Mouse (Mus musculus) neural tube, embryonic 11.5 days (tissue): ENCODE data around the gene Klhl7. TPM values are rescaled to one million over a fixed set of nuclear protein-coding genes. Genes with fewer than 3 reads are reported as not detected.
A peak's percentile ranks its signal among the peaks of the same experiment; 100 is the strongest.

Experiments used
- ATAC-seq: fragments of 200-750 bp; cut with Nextera tagmentation; 2 replicates; pipeline ENCODE4 v1.8.0; 2017; ENCODE audit warnings: moderate number of reproducible peaks, mild to moderate bottlenecking, moderate TSS enrichment, moderate library complexity; ENCODE audit not compliant: insufficient read depth, low FRiP score, low TSS enrichment
- DNase-seq: peaks from one replicate; pipeline ENCODE4 v3.0.0-alpha.2; 2015; ENCODE audit warnings: low spot score
- H3K27ac ChIP-seq: fragments of 300-500 bp; sonication (generic); 2 replicates; pipeline ENCODE4 v1.5.1; 2014; ENCODE audit warnings: low read depth, mild to moderate bottlenecking, low read length
- H3K27me3 ChIP-seq: fragments of 300-500 bp; sonication (generic); 2 replicates; pipeline ENCODE4 v1.6.1; 2014; ENCODE audit warnings: mild to moderate bottlenecking, low read length, mixed read lengths; ENCODE audit not compliant: control insufficient read depth, insufficient read depth
- H3K36me3 ChIP-seq: fragments of 300-500 bp; sonication (generic); 2 replicates; pipeline ENCODE4 v1.6.1; 2014; ENCODE audit warnings: mild to moderate bottlenecking, low read length, moderate library complexity, mixed read lengths; ENCODE audit not compliant: control insufficient read depth, insufficient read depth
- H3K4me1 ChIP-seq: fragments of 300-500 bp; sonication (generic); 2 replicates; pipeline ENCODE4 v1.6.1; 2014; ENCODE audit warnings: low read length, mixed read lengths; ENCODE audit not compliant: control insufficient read depth, insufficient read depth
- H3K4me2 ChIP-seq: fragments of 300-500 bp; sonication (generic); 2 replicates; pipeline ENCODE4 v1.6.1; 2014; ENCODE audit warnings: low read depth, mild to moderate bottlenecking, moderate library complexity
- H3K4me3 ChIP-seq: fragments of 300-500 bp; sonication (generic); 2 replicates; pipeline ENCODE4 v1.5.1; 2014; ENCODE audit warnings: low read depth, low read length
- H3K9ac ChIP-seq: fragments of 300-500 bp; sonication (generic); 2 replicates; pipeline ENCODE4 v1.6.1; 2014; ENCODE audit warnings: mild to moderate bottlenecking, low read length
- H3K9me3 ChIP-seq: fragments of 300-500 bp; sonication (generic); 2 replicates; pipeline ENCODE4 v1.6.1; 2016; ENCODE audit warnings: low read length; ENCODE audit not compliant: control insufficient read depth
- WGBS: fragments of 180-500 bp; shearing (Covaris S2); extraction: QIAGEN DNeasy Blood & Tissue Kit; methylation state at CpG from one replicate; pipeline ENCODE4 v1.1.7; 2014; 5-methylcytosine and 5-hydroxymethylcytosine counted together
- polyA plus RNA-seq: library from polyadenylated mRNA; unstranded; fragments of >200 nt; fragmentation: Nextera tagmentation; extraction: Ambion mirVana; gene quantifications from 2 replicates; pipeline ENCODE4 v1.2.1, GENCODE M21; 2014

The Klhl7 gene
- polyA plus RNA-seq, 1 experiment from 2014 or later = 98.1 TPM

DNA sequence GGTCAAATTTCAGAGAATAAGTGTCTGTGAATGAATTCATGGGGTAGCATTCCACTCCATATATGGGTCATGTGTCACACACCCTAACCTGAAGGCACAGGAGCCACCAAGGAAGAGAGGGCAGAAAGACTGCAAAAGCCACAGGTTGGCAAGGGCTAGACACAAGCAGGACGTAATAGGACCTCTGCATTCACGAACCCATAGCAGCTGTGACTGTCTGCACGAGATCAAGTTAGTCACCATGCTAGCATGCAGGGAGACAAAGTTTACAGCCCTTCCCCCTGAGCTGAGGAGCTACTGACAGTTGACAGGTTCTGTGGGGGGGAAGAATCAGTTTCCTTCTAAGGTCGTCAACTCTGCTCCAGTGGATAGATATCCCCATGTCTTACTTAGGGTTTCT, 36.9 kb upstream of the Klhl7 start:
- DNase-seq (no peak), ATAC-seq (no peak)
- H3K9me3 ChIP-seq = no peaks in the 10 kb centered on the region
- 79% methylated on average over 4 of the region's 4 CpGs for WGBS
- H3K9ac ChIP-seq = no peak overlapping the region
- H3K4me3 ChIP-seq = no peak overlapping the region
- H3K27me3 ChIP-seq = no peaks in the 10 kb centered on the region
- no peaks in the 10 kb centered on the region for H3K36me3 ChIP-seq
- H3K4me1 ChIP-seq = no peaks in the 10 kb centered on the region
- H3K27ac ChIP-seq = no peak overlapping the region
- H3K4me2 ChIP-seq = no peak overlapping the region

DNA sequence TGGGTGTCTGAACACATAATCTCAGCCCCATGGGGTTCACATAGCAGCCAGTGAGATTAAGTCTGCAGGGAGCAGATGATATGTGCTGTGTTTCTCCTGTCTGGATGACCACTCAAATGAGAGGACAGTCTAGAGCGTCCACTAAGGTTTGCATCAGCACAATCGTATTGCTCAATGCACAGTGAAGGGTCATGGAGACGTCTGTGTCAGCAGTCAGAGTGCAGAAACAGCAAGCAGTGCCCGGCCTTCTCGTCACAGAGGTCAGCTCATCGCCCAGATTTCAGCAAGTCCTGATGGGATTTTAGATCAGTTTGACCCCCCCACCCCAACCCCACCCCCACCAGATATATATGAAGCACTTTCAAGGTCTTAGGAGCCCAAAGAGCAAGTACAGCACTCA, 31.4 kb upstream of the Klhl7 start:
- Histone ChIP-seq H3K27me3 (no peaks in the 10 kb centered on the region), H3K9ac (no peak overlapping the region), H3K4me1 (no peaks in the 10 kb centered on the region), H3K36me3 (no peaks in the 10 kb centered on the region), H3K4me3 (no peak overlapping the region), H3K9me3 (no peaks in the 10 kb centered on the region), H3K4me2 (no peak overlapping the region), H3K27ac (no peak overlapping the region)
- DNase-seq (no peak), ATAC-seq (no peak)
- 83% methylated on average over 6 of the region's 6 CpGs for WGBS

DNA sequence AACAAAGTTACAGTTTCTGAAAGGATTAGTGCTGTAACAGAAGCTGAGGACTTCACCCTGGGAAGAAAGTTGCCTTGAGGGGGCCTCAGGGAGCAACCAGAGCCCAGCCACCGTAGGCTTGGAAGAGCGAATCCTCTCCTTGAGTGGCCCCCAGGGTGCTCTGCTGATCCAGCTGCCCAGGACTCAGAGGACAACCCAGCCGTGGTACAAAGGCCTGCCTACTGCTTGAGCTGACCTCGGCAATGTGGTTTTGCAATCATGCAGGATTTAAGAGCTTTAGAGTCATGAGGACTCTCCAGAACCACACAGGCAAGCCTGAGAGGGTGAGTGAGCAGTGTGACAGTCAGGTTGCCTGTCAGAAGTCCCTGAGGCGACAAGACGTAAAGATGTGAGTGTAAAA, 28.4 kb upstream of the Klhl7 start:
- DNase-seq (no peak), ATAC-seq (no peak)
- no peaks in the 10 kb centered on the region for H3K9me3 ChIP-seq
- H3K4me1 ChIP-seq = no peaks in the 10 kb centered on the region
- H3K36me3 ChIP-seq = no peaks in the 10 kb centered on the region
- no peak overlapping the region for H3K4me2 ChIP-seq
- H3K9ac ChIP-seq = no peak overlapping the region
- H3K4me3 ChIP-seq = no peak overlapping the region
- 66% methylated on average over 6 of the region's 6 CpGs for WGBS
- no peaks in the 10 kb centered on the region for H3K27me3 ChIP-seq
- H3K27ac ChIP-seq = no peak overlapping the region

DNA sequence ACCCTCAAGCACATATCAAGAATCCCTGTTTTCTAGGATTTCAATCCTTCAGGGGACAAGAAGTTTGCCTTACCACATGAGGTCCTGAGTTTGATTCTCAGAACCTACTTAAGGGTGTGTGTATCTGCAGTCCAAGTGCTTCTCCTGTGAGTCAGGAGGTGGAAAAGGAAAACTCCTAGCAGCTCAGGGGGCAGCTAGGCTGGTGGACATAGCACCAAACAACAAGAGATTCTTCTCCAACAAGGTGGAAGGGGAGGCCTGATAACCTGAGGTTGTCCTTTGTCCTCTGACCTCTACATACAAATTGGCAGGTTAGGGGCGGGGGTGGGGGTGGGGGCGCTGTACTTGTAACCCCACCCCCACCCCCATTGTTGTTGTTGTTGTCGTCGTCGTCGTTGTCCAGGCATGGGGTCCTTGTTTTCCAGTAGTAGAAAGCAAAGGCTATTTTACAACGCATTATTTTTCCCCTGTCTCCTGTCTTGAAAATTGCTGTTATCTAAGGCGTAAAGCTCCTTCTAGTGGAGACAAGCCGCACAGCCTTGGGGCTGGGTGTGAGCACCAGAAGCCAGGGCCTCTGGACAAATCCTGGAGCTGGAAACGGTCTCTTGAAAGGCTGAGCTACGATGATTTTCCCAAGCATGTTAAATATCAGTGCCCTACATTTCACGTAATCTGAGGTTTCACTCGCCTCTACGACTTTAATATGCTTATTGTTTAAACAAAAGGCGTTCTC, 23.3 kb upstream of the Klhl7 start:
- no peak overlapping the region for H3K27ac ChIP-seq
- no peaks in the 10 kb centered on the region for H3K36me3 ChIP-seq
- H3K27me3 ChIP-seq = no peaks in the 10 kb centered on the region
- no peaks in the 10 kb centered on the region for H3K9me3 ChIP-seq
- ATAC-seq = peak; percentile 74; the same call in 1 of the 2 replicates
- DNase-seq = peak; percentile 75
- H3K4me3 ChIP-seq = no peak overlapping the region
- H3K4me2 ChIP-seq = peak overlapping the region; percentile 22
- H3K9ac ChIP-seq = peak overlapping the region; percentile 3; the same call in 1 of the 2 replicates
- H3K4me1 ChIP-seq = no peaks in the 10 kb centered on the region
- 2% methylated on average over 15 of the region's 15 CpGs for WGBS

DNA sequence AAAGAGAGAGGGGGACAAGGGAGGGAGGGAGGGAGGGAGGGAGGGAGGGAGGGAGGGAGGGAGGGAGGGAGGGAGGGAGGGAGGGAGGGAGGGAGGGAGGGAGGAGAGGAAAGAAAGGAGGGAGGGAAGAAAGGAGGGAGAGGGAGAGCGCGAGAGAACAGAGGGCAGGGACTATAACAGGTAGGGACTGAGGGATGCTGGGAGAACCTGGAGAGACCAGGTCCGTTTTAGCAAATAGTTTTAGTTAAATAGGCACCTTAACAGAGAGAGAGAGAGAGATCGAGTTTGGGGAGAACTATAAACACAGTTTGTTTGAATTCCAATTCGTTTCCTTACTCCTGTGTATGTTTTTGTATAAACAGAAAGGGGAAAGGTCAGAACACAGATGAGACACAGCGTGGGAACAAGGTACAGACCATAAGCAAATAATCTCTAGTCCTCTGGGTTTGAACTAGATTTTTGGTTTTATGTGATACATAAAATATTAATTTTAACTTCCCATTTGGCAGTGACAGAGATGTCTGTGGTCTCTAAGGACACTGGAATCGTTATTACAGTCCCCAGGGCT, 22.6 kb upstream of the Klhl7 start:
- Histone ChIP-seq H3K4me2 (no peak overlapping the region), H3K27ac (no peak overlapping the region), H3K9ac (no peak overlapping the region), H3K4me1 (no peaks in the 10 kb centered on the region), H3K9me3 (no peaks in the 10 kb centered on the region), H3K36me3 (no peaks in the 10 kb centered on the region), H3K27me3 (no peaks in the 10 kb centered on the region), H3K4me3 (no peak overlapping the region)
- 23% methylated on average over 7 of the region's 7 CpGs for WGBS
- ATAC-seq (no peak), DNase-seq (no peak)

DNA sequence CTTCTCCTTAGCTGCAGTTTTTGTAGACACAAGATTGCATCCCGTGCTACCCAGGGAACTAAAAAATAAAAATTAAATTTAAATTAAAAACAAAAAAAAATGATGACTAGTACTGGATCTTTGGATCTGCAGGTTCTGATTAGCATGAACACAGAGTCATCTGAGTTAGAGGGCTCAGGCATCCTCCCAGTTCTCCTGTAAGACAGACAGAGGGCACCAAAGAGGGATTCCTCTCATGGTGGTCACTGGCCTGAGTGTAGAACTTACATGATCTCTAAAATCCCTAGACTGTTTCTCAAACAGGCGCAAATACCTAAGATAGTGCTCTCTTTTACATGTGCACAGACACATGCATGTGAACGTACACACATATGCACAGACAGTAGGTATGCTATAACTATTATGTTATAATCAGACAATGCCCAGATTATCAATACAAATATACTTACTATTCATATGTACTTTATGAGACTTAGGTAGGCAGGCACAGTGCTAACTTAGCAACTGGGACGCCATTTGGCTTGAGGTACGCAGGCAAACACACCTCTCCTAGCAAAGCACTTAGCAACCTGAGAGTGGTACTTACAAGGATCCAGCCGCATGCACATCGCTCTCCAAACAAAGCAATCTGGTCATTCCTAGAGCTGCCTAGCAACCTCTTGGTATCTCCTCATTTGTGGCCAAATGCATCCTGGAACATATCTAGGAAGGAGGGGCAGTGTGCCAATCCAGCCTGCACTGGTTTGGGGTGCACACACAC, 21.8 kb upstream of the Klhl7 start:
- no peaks in the 10 kb centered on the region for H3K27me3 ChIP-seq
- no peak for ATAC-seq
- 85% methylated on average over 7 of the region's 7 CpGs for WGBS
- no peak for DNase-seq
- H3K4me1 ChIP-seq = no peaks in the 10 kb centered on the region
- H3K4me2 ChIP-seq = no peak overlapping the region
- H3K9me3 ChIP-seq = no peaks in the 10 kb centered on the region
- H3K36me3 ChIP-seq = no peaks in the 10 kb centered on the region
- H3K27ac ChIP-seq = no peak overlapping the region
- H3K4me3 ChIP-seq = no peak overlapping the region
- no peak overlapping the region for H3K9ac ChIP-seq

DNA sequence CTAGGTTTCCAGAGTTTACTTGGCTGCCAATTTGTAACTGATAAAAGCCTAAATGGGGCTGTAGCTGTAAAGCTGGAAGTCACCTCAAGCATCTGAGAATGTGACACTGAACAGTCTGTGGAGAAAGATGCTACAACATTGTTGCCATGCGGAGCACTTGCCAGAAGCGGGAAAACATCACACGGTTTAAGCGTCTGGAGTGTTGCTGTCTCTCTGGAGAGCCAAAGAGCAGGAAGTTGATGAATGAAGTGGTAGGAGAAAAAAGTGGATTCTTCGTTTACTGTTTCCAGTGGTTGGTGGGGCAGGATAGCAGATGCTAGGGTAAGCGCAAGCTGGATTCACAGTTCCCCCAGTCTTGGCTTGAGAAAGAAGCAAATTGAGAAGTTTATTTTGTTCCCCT, 19.6 kb upstream of the Klhl7 start:
- no peak for ATAC-seq
- Histone ChIP-seq H3K4me1 (no peaks in the 10 kb centered on the region; the same call in 1 of the 2 replicates), H3K27me3 (no peaks in the 10 kb centered on the region), H3K4me2 (no peak overlapping the region), H3K9ac (no peak overlapping the region), H3K4me3 (no peak overlapping the region), H3K36me3 (no peaks in the 10 kb centered on the region), H3K9me3 (no peaks in the 10 kb centered on the region), H3K27ac (no peak overlapping the region)
- DNase-seq = no peak
- WGBS = 76% methylated on average over 6 of the region's 6 CpGs

DNA sequence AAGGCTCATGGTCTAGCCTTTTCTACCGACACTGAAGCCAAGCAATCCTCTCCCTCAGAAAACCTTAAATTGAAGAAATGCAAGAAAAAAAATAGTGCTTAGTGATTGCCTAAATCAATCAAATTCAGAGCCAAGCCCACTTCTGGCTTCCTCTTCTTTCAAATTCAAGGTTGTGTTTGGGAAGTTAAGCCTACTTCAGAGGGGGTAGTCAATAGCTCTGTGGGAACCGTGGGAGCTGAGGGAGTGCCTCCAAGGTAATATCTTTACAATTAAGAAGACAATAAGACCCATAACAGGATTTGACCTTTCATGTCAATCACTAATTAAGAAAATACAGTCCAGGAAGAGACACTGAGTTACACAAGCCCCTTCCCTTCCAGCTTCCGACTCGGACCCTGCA, 15.6 kb upstream of the Klhl7 start:
- DNase-seq (no peak), ATAC-seq (no peak)
- Histone ChIP-seq H3K4me1 (no peaks in the 10 kb centered on the region; the same call in 1 of the 2 replicates), H3K27ac (no peak overlapping the region), H3K9ac (no peak overlapping the region), H3K9me3 (no peaks in the 10 kb centered on the region), H3K4me2 (no peak overlapping the region), H3K27me3 (no peaks in the 10 kb centered on the region), H3K4me3 (no peak overlapping the region), H3K36me3 (no peaks in the 10 kb centered on the region)
- WGBS = 83% methylated on average over 4 of the region's 4 CpGs
